Mouse (Mus musculus): ENCODE data around the gene Fbxo45. TPM values are rescaled to one million over a fixed set of nuclear protein-coding genes. Genes with fewer than 3 reads are reported as not detected.

Gene Fbxo45
- 4.4 and 6.0 TPM in 2 replicates for polyA plus RNA-seq (2011; ENCODE audit: insufficient read depth, insufficient read length, low replicate concordance, missing spikeins)

DNA sequence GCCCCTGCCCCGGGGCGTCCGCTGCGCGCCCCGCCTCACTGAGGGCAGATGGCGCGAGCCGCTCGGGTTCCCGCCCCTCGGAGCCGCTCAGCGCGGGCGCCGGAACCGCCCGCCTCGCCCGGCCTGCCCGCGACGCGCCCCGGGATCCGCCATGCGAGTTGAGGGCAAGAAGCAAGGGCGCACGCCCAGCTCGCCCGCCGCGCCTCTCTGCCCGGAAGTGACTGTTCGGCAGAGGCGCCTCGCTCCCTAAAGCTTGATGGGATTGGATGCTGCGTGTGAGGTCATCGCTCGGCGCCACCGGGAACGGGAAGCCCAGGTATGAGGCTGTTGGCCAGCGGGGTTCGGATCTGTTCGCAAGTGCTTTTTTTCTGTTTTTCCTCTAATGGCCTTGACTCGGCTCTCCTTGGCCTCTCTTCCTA, at the start of gene Fbxo45, which contains the start of gene Wdr53:
Gene Fbxo45, minus strand, starts transcription at position 207 of the 419 bp plus-strand sequence.
Gene Wdr53, plus strand, starts transcription at position 276 of the 419 bp plus-strand sequence.
- Histone ChIP-seq H3K4me3 (replicated peaks; ENCODE audit: control insufficient read depth, low read depth, low read length) (peak within 1 kb of the TSS; percentile 91), H3K4me1 (ENCODE audit: control insufficient read depth, insufficient read depth, low read length) (no peaks in the 10 kb centered on the region; the same call in 1 of the 2 replicates), H3K27ac (ENCODE audit: control insufficient read depth, insufficient read depth, low read depth, low read length, poor library complexity) (peak within 1 kb of the TSS; percentile 82)
- under 1% methylated on average over 48 of the region's 48 CpGs for WGBS
- TF ChIP-seq CTCF (IDR thresholded peaks at IDR 0.05; ENCODE audit: control insufficient read depth, insufficient read depth, low read length) (no peak), POLR2A (IDR thresholded peaks at IDR 0.05; ENCODE audit: borderline replicate concordance, control insufficient read depth, low read depth, low read length) (peak; percentile 73; the same call in 1 of the 2 replicates)

DNA sequence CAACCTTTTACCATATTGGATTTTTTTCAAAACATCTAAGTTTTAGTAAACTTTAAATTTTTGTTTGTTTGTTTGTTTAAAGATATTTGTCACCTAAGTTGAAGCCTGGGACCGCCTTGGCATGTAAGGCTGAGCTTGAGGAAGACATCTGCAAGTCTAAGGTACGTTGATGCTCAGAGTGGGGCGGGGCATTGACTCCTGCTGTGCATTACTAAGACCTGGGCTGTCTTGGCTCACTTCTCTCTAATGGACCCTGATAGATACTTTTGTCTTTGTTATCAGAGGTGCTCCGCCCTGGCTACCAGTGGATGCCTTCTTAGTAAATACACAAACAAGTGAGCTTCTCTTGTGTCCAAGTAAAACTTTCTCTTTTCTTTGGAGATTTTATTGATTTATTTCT, 44.9 kb upstream of the Fbxo45 start:
- Histone ChIP-seq H3K4me1 (ENCODE audit: control insufficient read depth, insufficient read depth, low read length) (no peaks in the 10 kb centered on the region), H3K4me3 (replicated peaks; ENCODE audit: control insufficient read depth, low read depth, low read length) (no peak overlapping the region), H3K27ac (ENCODE audit: control insufficient read depth, insufficient read depth, low read depth, low read length, poor library complexity) (no peak overlapping the region)
- TF ChIP-seq POLR2A (IDR thresholded peaks at IDR 0.05; ENCODE audit: borderline replicate concordance, control insufficient read depth, low read depth, low read length) = no peak
- no peak for TF ChIP-seq CTCF (IDR thresholded peaks at IDR 0.05; ENCODE audit: control insufficient read depth, insufficient read depth, low read length)
- 96% methylated on average over 4 of the region's 4 CpGs for WGBS

DNA sequence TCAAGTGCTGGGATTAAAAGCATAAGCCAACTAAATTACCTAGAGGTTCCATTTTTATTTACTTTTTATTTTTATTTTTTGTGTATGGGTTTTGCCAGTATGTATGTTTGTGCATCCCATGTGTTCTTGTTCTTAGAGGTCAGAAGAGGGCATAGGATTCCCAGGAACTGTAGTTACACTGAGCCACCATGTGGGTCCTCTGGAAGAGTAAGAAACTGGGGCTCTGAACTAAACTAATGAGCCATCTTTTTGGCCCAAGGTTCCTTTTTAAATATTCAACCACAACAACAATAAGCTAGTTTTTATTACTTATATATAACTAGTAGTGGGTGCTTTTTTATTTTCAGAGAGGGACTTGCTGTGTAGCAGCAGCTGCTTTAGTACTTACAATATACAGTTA, 35.6 kb upstream of the Fbxo45 start:
- H3K4me1 ChIP-seq (ENCODE audit: control insufficient read depth, insufficient read depth, low read length) = peaks cover 2% of the 10 kb centered on the region; the same call in 1 of the 2 replicates
- no peak overlapping the region for H3K27ac ChIP-seq (ENCODE audit: control insufficient read depth, insufficient read depth, low read depth, low read length, poor library complexity)
- TF ChIP-seq CTCF (IDR thresholded peaks at IDR 0.05; ENCODE audit: control insufficient read depth, insufficient read depth, low read length) (no peak), POLR2A (IDR thresholded peaks at IDR 0.05; ENCODE audit: borderline replicate concordance, control insufficient read depth, low read depth, low read length) (no peak)

DNA sequence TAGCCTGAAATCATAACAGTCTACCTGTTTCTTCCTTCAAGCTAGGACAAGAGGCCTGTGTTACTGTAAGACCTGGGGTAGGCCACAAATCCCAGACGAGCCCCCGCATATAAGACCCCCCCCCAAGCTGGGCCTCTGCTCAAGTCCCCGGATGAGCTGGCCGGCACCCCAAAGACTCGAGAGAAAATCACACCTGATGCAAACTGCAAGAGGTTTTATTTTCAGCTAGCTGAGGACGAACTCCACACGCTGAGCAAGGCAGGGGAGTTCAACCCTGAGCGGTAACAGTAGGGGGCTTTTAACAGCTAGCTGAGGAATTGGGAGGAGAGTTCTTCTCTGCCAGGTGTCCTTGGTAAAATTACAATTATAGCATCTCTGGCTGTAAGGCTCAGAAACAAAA, 33.3 kb upstream of the Fbxo45 start:
- no peak for TF ChIP-seq CTCF (IDR thresholded peaks at IDR 0.05; ENCODE audit: control insufficient read depth, insufficient read depth, low read length)
- WGBS = 94% methylated on average over 8 of the region's 8 CpGs
- H3K4me3 ChIP-seq (replicated peaks; ENCODE audit: control insufficient read depth, low read depth, low read length) = no peak overlapping the region
- peaks cover 6% of the 10 kb centered on the region for H3K4me1 ChIP-seq (ENCODE audit: control insufficient read depth, insufficient read depth, low read length)
- no peak overlapping the region for H3K27ac ChIP-seq (ENCODE audit: control insufficient read depth, insufficient read depth, low read depth, low read length, poor library complexity)

More for the DNA sequence above, 35.6 kb upstream of the Fbxo45 start:
- H3K4me3 ChIP-seq (replicated peaks; ENCODE audit: control insufficient read depth, low read depth, low read length) = no peak overlapping the region

DNA sequence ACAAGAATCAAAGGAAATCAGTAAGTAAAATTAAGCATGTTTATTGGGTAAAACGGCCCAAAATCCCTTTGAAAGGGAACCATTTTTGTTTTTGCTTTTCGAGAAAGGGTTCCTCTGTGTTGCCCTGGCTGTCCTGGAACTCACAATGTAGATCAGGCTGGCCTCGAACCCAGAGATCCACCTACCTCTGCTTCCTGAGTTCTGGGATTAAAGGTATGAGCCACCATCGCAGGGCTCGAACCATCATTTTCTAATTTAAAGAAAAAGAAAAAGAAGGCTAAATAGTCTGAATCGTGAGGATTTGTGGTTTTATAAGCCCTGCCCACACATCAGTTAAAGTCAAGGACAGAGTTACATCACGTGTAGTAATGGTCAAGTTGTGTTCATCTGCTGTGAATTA, 31.4 kb upstream of the Fbxo45 start:
- WGBS = 12% methylated on average over 7 of the region's 7 CpGs
- Histone ChIP-seq H3K4me3 (replicated peaks; ENCODE audit: control insufficient read depth, low read depth, low read length) (peak overlapping the region; percentile 95), H3K27ac (ENCODE audit: control insufficient read depth, insufficient read depth, low read depth, low read length, poor library complexity) (no peak overlapping the region), H3K4me1 (ENCODE audit: control insufficient read depth, insufficient read depth, low read length) (peaks cover 6% of the 10 kb centered on the region)
- TF ChIP-seq POLR2A (IDR thresholded peaks at IDR 0.05; ENCODE audit: borderline replicate concordance, control insufficient read depth, low read depth, low read length) = no peak
- TF ChIP-seq CTCF (IDR thresholded peaks at IDR 0.05; ENCODE audit: control insufficient read depth, insufficient read depth, low read length) = no peak

DNA sequence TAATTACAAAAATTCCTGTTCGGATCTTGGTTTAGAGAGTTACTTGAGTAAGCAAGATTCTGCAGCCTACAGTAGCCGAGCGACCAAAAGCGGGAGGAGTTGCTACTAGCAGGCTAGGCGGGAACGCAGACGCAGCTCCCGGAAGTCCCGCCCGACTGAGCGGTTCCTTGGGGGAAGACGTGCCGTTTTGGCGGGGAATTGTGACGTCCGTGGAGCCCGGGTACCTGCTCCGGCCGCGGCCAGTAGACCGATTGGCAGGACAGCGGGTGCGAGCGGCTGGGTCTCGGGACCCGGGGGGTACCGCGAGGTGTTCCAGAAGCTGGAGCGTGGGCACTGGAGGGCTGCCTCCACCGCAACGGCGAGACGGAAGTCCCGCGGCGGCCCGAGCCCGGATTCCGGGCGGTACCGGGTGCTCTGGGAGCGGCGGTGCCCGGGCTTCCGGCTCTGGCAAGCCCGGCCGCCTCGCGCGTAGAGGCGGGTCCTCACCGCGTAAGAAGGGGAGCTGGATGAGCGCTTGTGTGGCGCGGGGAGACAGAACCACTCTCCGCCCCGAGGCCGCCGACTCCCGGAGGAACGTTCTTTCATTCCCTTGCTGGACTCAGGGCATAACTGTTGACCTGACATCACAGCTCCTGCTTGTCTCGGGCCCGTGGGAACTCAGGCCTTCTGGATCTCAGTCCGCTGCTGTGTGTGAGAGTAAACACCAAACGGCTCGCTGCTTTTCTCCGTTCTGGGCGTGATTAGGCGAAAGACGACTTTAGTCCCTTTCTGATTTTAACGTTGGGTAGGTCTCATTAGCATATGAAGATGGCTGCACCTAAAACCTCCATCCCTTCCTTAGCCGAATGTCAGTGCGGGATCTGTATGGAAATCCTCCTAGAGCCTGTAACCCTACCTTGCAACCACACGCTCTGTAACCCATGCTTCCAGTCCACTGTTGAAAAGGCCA, 30.6 kb upstream of the Fbxo45 start, which contains the start of gene Rnf168:
Gene Rnf168, plus strand, starts transcription at position 152 of the 949 bp plus-strand sequence.
- Histone ChIP-seq H3K4me1 (ENCODE audit: control insufficient read depth, insufficient read depth, low read length) (peaks cover 6% of the 10 kb centered on the region), H3K4me3 (replicated peaks; ENCODE audit: control insufficient read depth, low read depth, low read length) (peak within 1 kb of the TSS; percentile 95), H3K27ac (ENCODE audit: control insufficient read depth, insufficient read depth, low read depth, low read length, poor library complexity) (peak within 1 kb of the TSS; percentile 86)
- no peak for TF ChIP-seq CTCF (IDR thresholded peaks at IDR 0.05; ENCODE audit: control insufficient read depth, insufficient read depth, low read length)
- TF ChIP-seq POLR2A (IDR thresholded peaks at IDR 0.05; ENCODE audit: borderline replicate concordance, control insufficient read depth, low read depth, low read length) = peak; percentile 74; the same call in 1 of the 2 replicates
- under 1% methylated on average over 75 of the region's 75 CpGs for WGBS

DNA sequence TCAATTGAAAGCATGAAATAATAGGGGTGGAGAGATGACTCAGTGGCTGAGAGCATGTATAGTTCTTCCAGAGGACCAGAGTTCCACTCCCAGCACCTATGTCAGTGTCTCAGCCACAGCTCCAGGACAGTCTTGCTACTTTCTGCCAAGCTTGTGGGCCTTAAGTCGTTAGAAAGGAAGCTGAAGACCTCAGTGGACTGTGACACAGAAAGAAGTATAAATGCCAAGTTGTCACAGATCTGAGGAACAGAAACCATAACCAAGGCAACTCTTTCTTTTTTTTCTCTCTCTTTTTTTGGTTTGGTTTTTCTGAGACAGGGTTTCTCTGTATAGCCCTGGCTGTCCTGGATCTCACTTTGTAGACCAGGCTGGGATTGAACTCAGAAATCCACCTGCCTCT, 28.9 kb upstream of the Fbxo45 start:
- H3K4me3 ChIP-seq (replicated peaks; ENCODE audit: control insufficient read depth, low read depth, low read length) = no peak overlapping the region
- peaks cover 4% of the 10 kb centered on the region for H3K4me1 ChIP-seq (ENCODE audit: control insufficient read depth, insufficient read depth, low read length)
- peak overlapping the region; percentile 11; the same call in 1 of the 2 replicates for H3K27ac ChIP-seq (ENCODE audit: control insufficient read depth, insufficient read depth, low read depth, low read length, poor library complexity)
- TF ChIP-seq CTCF (IDR thresholded peaks at IDR 0.05; ENCODE audit: control insufficient read depth, insufficient read depth, low read length) (no peak), POLR2A (IDR thresholded peaks at IDR 0.05; ENCODE audit: borderline replicate concordance, control insufficient read depth, low read depth, low read length) (no peak)
- 19% methylated on average over 1 of the region's 1 CpGs for WGBS

DNA sequence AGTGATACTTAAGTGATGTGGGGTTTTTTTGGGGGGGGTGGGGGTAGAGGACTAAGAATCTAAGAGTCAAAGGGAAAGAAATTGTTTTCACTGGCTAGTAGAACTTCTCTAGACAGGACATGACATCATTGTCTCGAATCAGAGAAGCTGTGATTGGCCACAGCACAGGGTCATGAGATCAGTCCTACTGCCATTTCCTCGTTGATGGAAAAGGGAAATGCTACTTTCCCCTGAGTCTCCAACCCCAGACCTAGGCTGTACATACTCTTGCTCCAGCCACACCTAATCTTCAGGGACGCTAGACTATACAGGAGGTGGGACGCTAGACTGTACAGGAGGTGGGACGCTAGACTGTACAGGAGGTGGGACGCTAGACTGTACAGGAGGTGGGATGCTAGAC, 28.1 kb upstream of the Fbxo45 start:
- H3K27ac ChIP-seq (ENCODE audit: control insufficient read depth, insufficient read depth, low read depth, low read length, poor library complexity) = peak overlapping the region; percentile 24; the same call in 1 of the 2 replicates
- TF ChIP-seq CTCF (IDR thresholded peaks at IDR 0.05; ENCODE audit: control insufficient read depth, insufficient read depth, low read length) = no peak
- TF ChIP-seq POLR2A (IDR thresholded peaks at IDR 0.05; ENCODE audit: borderline replicate concordance, control insufficient read depth, low read depth, low read length) = no peak
- 76% methylated on average over 6 of the region's 6 CpGs for WGBS
- H3K4me3 ChIP-seq (replicated peaks; ENCODE audit: control insufficient read depth, low read depth, low read length) = no peak overlapping the region
- H3K4me1 ChIP-seq (ENCODE audit: control insufficient read depth, insufficient read depth, low read length) = peaks cover 4% of the 10 kb centered on the region

Measured in bone marrow, adult 2 months (tissue).